Mouse (Mus musculus) liver, embryonic 14.5 days (tissue): Measurements from ENCODE around the gene Phf19. TPM values are rescaled to one million over a fixed set of nuclear protein-coding genes. Genes with fewer than 3 reads are reported as not detected.

Experiments
- ATAC-seq: fragments of 200-750 bp; cut with Nextera tagmentation; 2 replicates; pipeline ENCODE4 v1.8.0; 2017; ENCODE audit warnings: moderate number of reproducible peaks, mild to moderate bottlenecking, moderate library complexity; ENCODE audit not compliant: insufficient read depth
- DNase-seq, 3 experiments: peaks; one replicate each; pipeline ENCODE4 v3.0.0-alpha.2; 2012 to 2013; ENCODE audit warnings: low read depth in 3 of 3, low spot score in 3 of 3
- H3K27ac ChIP-seq: fragments of 300-500 bp; sonication (generic); 2 replicates; pipeline ENCODE4 v1.5.1; 2014; ENCODE audit warnings: moderate library complexity, mild to moderate bottlenecking, control low read depth, inconsistent platforms
- H3K27me3 ChIP-seq: fragments of 300-500 bp; sonication (generic); 2 replicates; pipeline ENCODE4 v1.6.1; 2014; ENCODE audit warnings: mild to moderate bottlenecking, low read length, moderate library complexity; ENCODE audit not compliant: control insufficient read depth, insufficient read depth
- H3K36me3 ChIP-seq: fragments of 300-500 bp; sonication (generic); replicated peaks from 2 replicates; pipeline ENCODE4 v1.6.1; 2014; ENCODE audit warnings: low read depth; ENCODE audit not compliant: control insufficient read depth, insufficient read depth
- H3K4me1 ChIP-seq, 2 experiments: fragments of 200-500 bp in 1 of 2; fragments of 300-500 bp in 1 of 2; sonication (generic) in 1 of 2; replicated peaks; 2 replicates each; pipeline ENCODE4 v1.6.1; 2012 to 2014; ENCODE audit warnings: antibody characterized with exemption in 1 of 2, inconsistent platforms in 1 of 2, low read length in 1 of 2; ENCODE audit not compliant: control insufficient read depth in 2 of 2, insufficient read depth in 2 of 2
- H3K4me2 ChIP-seq: fragments of 300-500 bp; sonication (generic); 2 replicates; pipeline ENCODE4 v1.6.1; 2014; ENCODE audit warnings: low read depth, mild to moderate bottlenecking, control low read depth, moderate library complexity
- H3K4me3 ChIP-seq, 2 experiments: fragments of 200-500 bp in 1 of 2; fragments of 300-500 bp in 1 of 2; sonication (generic) in 1 of 2; 2 replicates each; pipeline ENCODE4 v1.5.1; 2012 to 2014; ENCODE audit warnings: low read depth in 2 of 2, low read length in 2 of 2, mild to moderate bottlenecking in 2 of 2, control low read depth in 1 of 2, inconsistent platforms in 1 of 2, moderate library complexity in 1 of 2; ENCODE audit not compliant: insufficient read depth in 1 of 2
- H3K9ac ChIP-seq: fragments of 300-500 bp; sonication (generic); replicated peaks from 2 replicates; pipeline ENCODE4 v1.6.1; 2014; ENCODE audit warnings: mild to moderate bottlenecking, control low read depth, moderate library complexity
- H3K9me3 ChIP-seq: fragments of 300-500 bp; sonication (generic); 2 replicates; pipeline ENCODE4 v1.6.1; 2016; ENCODE audit warnings: low read length, mixed read lengths; ENCODE audit not compliant: control insufficient read depth
- CTCF ChIP-seq: IDR thresholded peaks from 2 replicates; pipeline ENCODE4 v1.5.1; 2016; ENCODE audit warnings: antibody characterized with exemption, low read depth, control low read depth
- EP300 ChIP-seq: IDR thresholded peaks from 2 replicates; pipeline ENCODE4 v1.6.1; 2016; ENCODE audit warnings: antibody characterized with exemption, low read depth
- WGBS: fragments of 180-500 bp; shearing (Covaris S2); extraction: QIAGEN DNeasy Blood & Tissue Kit; methylation state at CpG from one replicate; pipeline ENCODE4 v1.1.7; 2014; ENCODE audit not compliant: insufficient replicate concordance; 5-methylcytosine and 5-hydroxymethylcytosine counted together
- polyA plus RNA-seq, 2 experiments: library from polyadenylated mRNA; depleted of rRNA in 1 of 2; stranded (reverse) in 1 of 2; unstranded in 1 of 2; fragments of >200 nt; fragmentation: Nextera tagmentation in 1 of 2; extraction: Ambion mirVana in 1 of 2; gene quantifications; 2 replicates each; pipeline versions ENCODE4 v1.2.1 to v1.2.3; 2012 to 2014

The Phf19 gene
- polyA plus RNA-seq, 2 experiments, result 2.8 to 2.9 TPM

GRCm38 (mm10) chr2:34961481-34962036, 47.7 kb upstream of the Phf19 start, which contains the start of gene Traf1:
Gene Traf1, minus strand, starts transcription at chr2:34961772.
- no peaks in the 10 kb centered on the region for H3K27me3 ChIP-seq
- DNase-seq (no peak), ATAC-seq (no peak)
- 9% methylated on average over 20 of the region's 20 CpGs for WGBS
- peak within 1 kb of the TSS; percentile 36 for H3K4me2 ChIP-seq
- peaks cover 2 to 13% of the 10 kb centered on the region in 2 experiments; a peak in 2 of 4 replicates for H3K4me1 ChIP-seq
- no peaks in the 10 kb centered on the region for H3K36me3 ChIP-seq
- H3K27ac ChIP-seq, result no peak within 1 kb of the TSS
- TF ChIP-seq EP300, result no peak
- no peak for TF ChIP-seq CTCF
- H3K9me3 ChIP-seq, result no peaks in the 10 kb centered on the region
- H3K9ac ChIP-seq, result no peak within 1 kb of the TSS
- H3K4me3 ChIP-seq, result no peak within 1 kb of the TSS

DNA sequence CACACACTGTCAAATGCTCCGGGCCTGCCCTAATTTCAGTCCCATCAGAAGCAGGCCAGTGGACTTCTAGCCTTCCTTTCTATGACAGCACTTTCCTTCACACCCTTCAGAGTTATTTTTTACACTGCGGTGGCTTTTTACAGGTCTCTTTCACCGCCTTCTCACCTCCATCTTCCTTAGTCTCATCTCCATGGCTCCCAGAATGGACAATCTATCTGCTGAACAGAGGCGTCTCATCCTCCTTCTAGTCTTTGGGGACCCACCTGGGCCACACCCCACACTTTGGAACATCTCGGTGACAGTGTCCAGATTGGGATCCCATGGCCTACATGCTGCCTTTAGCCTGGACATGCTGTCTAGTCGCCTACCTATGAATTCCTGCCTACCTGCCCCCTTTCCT, 47.1 kb upstream of the Phf19 start:
- no peaks in the 10 kb centered on the region for H3K9me3 ChIP-seq
- no peak overlapping the region for H3K27ac ChIP-seq
- H3K4me3 ChIP-seq, result no peak overlapping the region
- no peak for ATAC-seq
- no peak for TF ChIP-seq CTCF
- no peak for TF ChIP-seq EP300
- WGBS, result 49% methylated on average over 6 of the region's 6 CpGs
- no peaks in the 10 kb centered on the region for H3K27me3 ChIP-seq
- H3K4me1 ChIP-seq, result peaks cover 2 to 12% of the 10 kb centered on the region in 2 experiments; a peak in 2 of 4 replicates
- no peak for DNase-seq
- H3K9ac ChIP-seq, result no peak overlapping the region
- H3K36me3 ChIP-seq, result no peaks in the 10 kb centered on the region
- H3K4me2 ChIP-seq, result peak overlapping the region; percentile 36; the same call in 1 of the 2 replicates

DNA sequence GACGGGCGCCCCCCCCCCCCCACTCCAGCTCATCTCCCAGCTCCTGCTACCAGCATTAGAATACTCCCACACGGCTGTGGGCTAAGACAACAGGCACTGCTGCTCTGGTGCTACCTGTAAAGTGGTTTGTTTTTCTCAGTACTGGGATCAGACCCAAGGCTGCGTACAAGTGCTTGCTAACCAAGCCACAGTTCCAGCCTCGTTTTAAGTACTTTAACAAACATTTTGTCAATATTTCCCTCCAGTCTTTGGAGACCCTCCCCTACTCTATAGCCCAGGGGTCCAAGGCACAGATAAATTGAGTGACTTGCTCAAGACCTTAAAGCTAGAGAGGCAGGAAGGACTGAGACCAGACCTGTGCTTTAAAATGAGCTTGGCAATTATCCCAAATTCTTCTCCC, 46.6 kb upstream of the Phf19 start:
- no peak overlapping the region for H3K27ac ChIP-seq
- no peak overlapping the region for H3K9ac ChIP-seq
- no peaks in the 10 kb centered on the region for H3K36me3 ChIP-seq
- 59% methylated on average over 5 of the region's 5 CpGs for WGBS
- H3K9me3 ChIP-seq, result no peaks in the 10 kb centered on the region
- no peaks in the 10 kb centered on the region for H3K27me3 ChIP-seq
- no peak overlapping the region for H3K4me2 ChIP-seq
- no peak for DNase-seq
- no peak for ATAC-seq
- H3K4me1 ChIP-seq, result peaks cover under 1 to 7% of the 10 kb centered on the region in 2 experiments; a peak in 2 of 4 replicates
- no peak for TF ChIP-seq EP300
- TF ChIP-seq CTCF, result no peak
- H3K4me3 ChIP-seq, result no peak overlapping the region

DNA sequence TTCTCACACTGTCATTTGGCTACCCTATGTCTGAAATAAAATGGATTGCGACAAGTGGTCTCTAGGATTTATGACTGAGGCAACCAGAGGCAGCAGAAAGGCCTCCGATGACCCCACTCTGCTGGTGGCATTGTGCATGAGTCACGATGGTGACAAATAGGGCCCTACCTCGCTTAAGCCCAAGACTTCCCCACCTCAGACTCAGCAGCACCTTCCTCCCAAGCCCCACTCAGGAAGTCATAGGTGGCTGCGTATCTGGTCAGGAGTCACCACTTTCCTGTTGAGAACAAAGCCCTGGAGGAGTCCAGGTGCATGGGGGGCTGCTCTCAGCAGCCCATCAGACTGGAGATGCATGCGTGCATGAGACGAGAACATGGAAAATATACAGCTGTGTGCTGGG, 44.8 kb upstream of the Phf19 start:
- H3K9ac ChIP-seq, result no peak overlapping the region
- ATAC-seq (no peak), DNase-seq (no peak)
- TF ChIP-seq EP300 (no peak), CTCF (no peak)
- H3K27me3 ChIP-seq, result no peaks in the 10 kb centered on the region
- H3K4me2 ChIP-seq, result no peak overlapping the region
- H3K9me3 ChIP-seq, result no peaks in the 10 kb centered on the region
- 47% methylated on average over 7 of the region's 7 CpGs for WGBS
- H3K4me3 ChIP-seq, result no peak overlapping the region
- no peaks in the 10 kb centered on the region for H3K36me3 ChIP-seq
- H3K27ac ChIP-seq, result no peak overlapping the region
- peaks cover 0 to 5% of the 10 kb centered on the region in 2 experiments; a peak in 1 of 4 replicates for H3K4me1 ChIP-seq

- no peak overlapping the region for H3K4me3 ChIP-seq
These were observed 44.2 kb upstream of the Phf19 start for GRCm38 (mm10) chr2:34958036-34958435.

More at GRCm38 (mm10) chr2:34958036-34958435, 44.2 kb upstream of the Phf19 start:
- Histone ChIP-seq H3K4me2 (no peak overlapping the region), H3K4me1 (peaks cover 0 to 5% of the 10 kb centered on the region in 2 experiments; a peak in 1 of 4 replicates), H3K27me3 (no peaks in the 10 kb centered on the region), H3K9ac (no peak overlapping the region), H3K27ac (no peak overlapping the region), H3K36me3 (no peaks in the 10 kb centered on the region), H3K9me3 (no peaks in the 10 kb centered on the region)
- no peak for ATAC-seq
- DNase-seq, result no peak
- WGBS, result 36% methylated on average over 7 of the region's 7 CpGs
- TF ChIP-seq EP300, result no peak
